Mouse (Mus musculus): ENCODE results near the gene Ltbp2. TPM values are rescaled to one million over a fixed set of nuclear protein-coding genes. Genes with fewer than 3 reads are reported as not detected.
A peak's percentile ranks its signal among the peaks of the same experiment; 100 is the strongest.

Gene Ltbp2
- total RNA-seq (2021) = under 1 TPM; 0.32 to 0.60 TPM

GRCm38 (mm10) chr12:84876481-84877121 is at the start of gene Ltbp2:
Gene Ltbp2 (minus strand): TSS chr12:84876532.
- peak; percentile 45 to 60 for DNase-seq (ENCODE audit: low spot score in 2 of 2)
- intact Hi-C loops (cut with DNase I) = loop anchor here (10.0 kb wide), 1 partner anchor 222 kb away; no protein-coding TSS in a partner anchor

GRCm38 (mm10) chr12:84924324-84924723 is 48.0 kb upstream of the Ltbp2 start:
- intact Hi-C loops (cut with DNase I) = no loop called here
- DNase-seq (ENCODE audit: low spot score in 2 of 2) = peak in 1 of 2 experiments; percentile 40

GRCm38 (mm10) chr12:84921881-84922419 is 45.6 kb upstream of the Ltbp2 start:
- no peak for DNase-seq (ENCODE audit: low spot score in 2 of 2)
- intact Hi-C loops (cut with DNase I) = no loop called here

GRCm38 (mm10) chr12:84918809-84919208 is 42.5 kb upstream of the Ltbp2 start:
- DNase-seq (ENCODE audit: low spot score in 2 of 2) = no peak
- intact Hi-C loops (cut with DNase I) = no loop called here

GRCm38 (mm10) chr12:84917799-84918198 is 41.5 kb upstream of the Ltbp2 start:
- intact Hi-C loops (cut with DNase I) = no loop called here
- no peak for DNase-seq (ENCODE audit: low spot score in 2 of 2)

GRCm38 (mm10) chr12:84914959-84915358 is 38.6 kb upstream of the Ltbp2 start:
- intact Hi-C loops (cut with DNase I) = no loop called here
- no peak for DNase-seq (ENCODE audit: low spot score in 2 of 2)

GRCm38 (mm10) chr12:84912652-84913104 is 36.3 kb upstream of the Ltbp2 start:
- DNase-seq (ENCODE audit: low spot score in 2 of 2) = no peak
- intact Hi-C loops (cut with DNase I) = no loop called here

- no peak for DNase-seq (ENCODE audit: low spot score in 2 of 2)
- intact Hi-C loops (cut with DNase I) = no loop called here
Observed at GRCm38 (mm10) chr12:84911640-84912039, 35.3 kb upstream of the Ltbp2 start.

GRCm38 (mm10) chr12:84910066-84910465 is 33.7 kb upstream of the Ltbp2 start:
- no peak for DNase-seq (ENCODE audit: low spot score in 2 of 2)
- intact Hi-C loops (cut with DNase I) = no loop called here

GRCm38 (mm10) chr12:84907627-84908480 is 31.5 kb upstream of the Ltbp2 start:
- no peak for DNase-seq (ENCODE audit: low spot score in 2 of 2)
- intact Hi-C loops (cut with DNase I) = no loop called here

GRCm38 (mm10) chr12:84907024-84907626 is 30.8 kb upstream of the Ltbp2 start:
- no peak for DNase-seq (ENCODE audit: low spot score in 2 of 2)
- intact Hi-C loops (cut with DNase I) = no loop called here

- intact Hi-C loops (cut with DNase I) = no loop called here
- DNase-seq (ENCODE audit: low spot score in 2 of 2) = no peak
Observed at GRCm38 (mm10) chr12:84904399-84904798, 28.1 kb upstream of the Ltbp2 start.

- intact Hi-C loops (cut with DNase I) = no loop called here
- no peak for DNase-seq (ENCODE audit: low spot score in 2 of 2)
Observed at GRCm38 (mm10) chr12:84900317-84900716, 24.0 kb upstream of the Ltbp2 start.

GRCm38 (mm10) chr12:84897322-84897721 is 21.0 kb upstream of the Ltbp2 start:
- no peak for DNase-seq (ENCODE audit: low spot score in 2 of 2)
- intact Hi-C loops (cut with DNase I) = no loop called here

- intact Hi-C loops (cut with DNase I) = no loop called here
- no peak for DNase-seq (ENCODE audit: low spot score in 2 of 2)
Observed at GRCm38 (mm10) chr12:84896235-84896634, 19.9 kb upstream of the Ltbp2 start.

- intact Hi-C loops (cut with DNase I) = no loop called here
- DNase-seq (ENCODE audit: low spot score in 2 of 2) = no peak
Observed at GRCm38 (mm10) chr12:84893648-84894628, 17.6 kb upstream of the Ltbp2 start.

GRCm38 (mm10) chr12:84890289-84890688 is 14.0 kb upstream of the Ltbp2 start:
- no peak for DNase-seq (ENCODE audit: low spot score in 2 of 2)
- intact Hi-C loops (cut with DNase I) = no loop called here

- intact Hi-C loops (cut with DNase I) = no loop called here
- DNase-seq (ENCODE audit: low spot score in 2 of 2) = no peak
Observed at GRCm38 (mm10) chr12:84885107-84885876, 9.0 kb upstream of the Ltbp2 start.
